Mouse (Mus musculus): ENCODE measurements around the gene Mdfi. TPM values are rescaled to one million over a fixed set of nuclear protein-coding genes. Genes with fewer than 3 reads are reported as not detected.

Gene Mdfi
- 10.4 TPM in 1 of 2 replicates, not detected in the other for polyA plus RNA-seq (2012; ENCODE audit: insufficient read depth, low replicate concordance)

GRCm38 (mm10) chr17:47834482-47834767 lies at the start of gene Mdfi:
Gene Mdfi, minus strand, starts transcription at chr17:47834691.
- no peaks in the 10 kb centered on the region for H3K36me3 ChIP-seq (replicated peaks; ENCODE audit: low read length)
- peaks cover 87% of the 10 kb centered on the region for H3K27me3 ChIP-seq (replicated peaks)
- H3K9me3 ChIP-seq = peaks cover 24% of the 10 kb centered on the region
- no peak for TF ChIP-seq GATA1 (IDR thresholded peaks at IDR 0.05; ENCODE audit: borderline replicate concordance, low read length)
- no peak for TF ChIP-seq FLI1 (IDR thresholded peaks at IDR 0.05; ENCODE audit: low read length)
- H3K4me3 ChIP-seq (replicated peaks) = peak within 1 kb of the TSS; percentile 88
- H3K4me1 ChIP-seq = peaks cover 46% of the 10 kb centered on the region

- H3K36me3 ChIP-seq (replicated peaks; ENCODE audit: low read length) = peaks cover 22% of the 10 kb centered on the region
- peak overlapping the region; percentile 40 for H3K4me3 ChIP-seq (replicated peaks)
- no peaks in the 10 kb centered on the region for H3K9me3 ChIP-seq
- peaks cover 26% of the 10 kb centered on the region for H3K4me1 ChIP-seq
- no peak for TF ChIP-seq FLI1 (IDR thresholded peaks at IDR 0.05; ENCODE audit: low read length)
- no peak for TF ChIP-seq GATA1 (IDR thresholded peaks at IDR 0.05; ENCODE audit: borderline replicate concordance, low read length)
- peaks cover 4% of the 10 kb centered on the region for H3K27me3 ChIP-seq (replicated peaks)
Measured at GRCm38 (mm10) chr17:47883099-47883498, 48.6 kb upstream of the Mdfi start.

GRCm38 (mm10) chr17:47881330-47881729 lies 46.8 kb upstream of the Mdfi start:
- no peak for TF ChIP-seq FLI1 (IDR thresholded peaks at IDR 0.05; ENCODE audit: low read length)
- TF ChIP-seq GATA1 (IDR thresholded peaks at IDR 0.05; ENCODE audit: borderline replicate concordance, low read length) = no peak
- H3K4me3 ChIP-seq (replicated peaks) = no peak overlapping the region
- H3K27me3 ChIP-seq (replicated peaks) = peaks cover 4% of the 10 kb centered on the region
- peaks cover 30% of the 10 kb centered on the region for H3K36me3 ChIP-seq (replicated peaks; ENCODE audit: low read length)
- peaks cover 20% of the 10 kb centered on the region for H3K4me1 ChIP-seq
- no peaks in the 10 kb centered on the region for H3K9me3 ChIP-seq

DNA sequence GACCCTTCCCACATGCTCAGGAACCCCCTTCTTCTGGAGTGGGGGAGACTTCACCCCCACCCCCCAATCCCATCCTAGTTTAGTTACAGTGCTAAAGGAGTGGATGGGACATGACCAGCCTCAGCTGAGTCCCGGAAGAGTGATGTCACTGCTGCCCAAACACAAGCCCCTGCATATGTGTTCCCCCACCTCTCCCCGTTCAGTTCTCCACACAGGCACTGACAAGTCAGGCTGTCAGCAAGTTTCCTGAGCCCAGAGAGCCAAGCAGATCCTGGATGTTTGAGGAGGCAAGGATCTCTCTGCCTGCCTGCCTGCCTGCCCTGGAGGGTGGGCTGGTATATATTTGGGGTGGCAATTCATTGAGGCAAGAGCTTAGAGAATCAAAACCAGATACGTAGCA lies 44.7 kb upstream of the Mdfi start:
- TF ChIP-seq FLI1 (IDR thresholded peaks at IDR 0.05; ENCODE audit: low read length) (no peak), GATA1 (IDR thresholded peaks at IDR 0.05; ENCODE audit: borderline replicate concordance, low read length) (no peak)
- no peak overlapping the region for H3K4me3 ChIP-seq (replicated peaks)
- no peaks in the 10 kb centered on the region for H3K9me3 ChIP-seq
- H3K36me3 ChIP-seq (replicated peaks; ENCODE audit: low read length) = peaks cover 38% of the 10 kb centered on the region
- peaks cover 4% of the 10 kb centered on the region for H3K27me3 ChIP-seq (replicated peaks)
- peaks cover 20% of the 10 kb centered on the region for H3K4me1 ChIP-seq

DNA sequence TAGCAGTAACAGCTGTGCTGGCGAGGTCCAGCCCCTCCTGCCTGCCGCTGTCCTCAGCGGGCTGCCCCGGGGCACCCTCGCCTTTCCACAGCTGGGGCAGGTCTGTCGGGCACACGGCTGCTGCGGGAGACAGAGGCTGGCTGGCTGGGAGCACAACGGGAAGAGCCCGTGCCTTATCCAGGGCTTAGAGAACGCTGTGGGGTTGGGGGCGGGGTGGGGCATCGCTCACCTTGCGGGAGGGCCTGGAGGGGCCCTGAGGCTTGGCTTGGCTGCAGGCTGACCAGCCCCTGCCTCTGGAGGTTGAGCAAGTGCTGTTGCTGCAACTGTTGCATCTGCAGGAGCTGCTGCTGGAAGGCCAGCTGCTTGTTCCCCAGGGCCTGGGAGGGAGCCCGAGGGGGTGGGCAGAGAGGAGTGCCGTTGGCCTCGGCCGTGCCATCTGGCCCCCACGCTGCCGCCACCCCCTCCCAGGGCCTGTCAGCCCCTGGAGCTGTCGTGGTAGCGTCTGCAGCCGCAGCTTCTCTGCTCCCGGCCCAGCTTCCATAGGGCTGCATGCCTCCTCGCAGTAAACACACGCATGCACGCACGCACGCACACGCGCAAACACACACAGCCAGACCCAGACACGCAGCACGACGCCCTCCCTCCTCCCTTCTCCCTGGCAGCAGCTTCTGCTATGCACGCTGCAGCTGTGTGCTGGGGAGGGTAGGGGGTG lies 44.0 kb upstream of the Mdfi start:
- peaks cover 35% of the 10 kb centered on the region for H3K36me3 ChIP-seq (replicated peaks; ENCODE audit: low read length)
- no peak overlapping the region for H3K4me3 ChIP-seq (replicated peaks)
- H3K27me3 ChIP-seq (replicated peaks) = peaks cover 4% of the 10 kb centered on the region
- peaks cover 27% of the 10 kb centered on the region for H3K4me1 ChIP-seq
- H3K9me3 ChIP-seq = no peaks in the 10 kb centered on the region
- TF ChIP-seq GATA1 (IDR thresholded peaks at IDR 0.05; ENCODE audit: borderline replicate concordance, low read length) (no peak), FLI1 (IDR thresholded peaks at IDR 0.05; ENCODE audit: low read length) (no peak)

DNA sequence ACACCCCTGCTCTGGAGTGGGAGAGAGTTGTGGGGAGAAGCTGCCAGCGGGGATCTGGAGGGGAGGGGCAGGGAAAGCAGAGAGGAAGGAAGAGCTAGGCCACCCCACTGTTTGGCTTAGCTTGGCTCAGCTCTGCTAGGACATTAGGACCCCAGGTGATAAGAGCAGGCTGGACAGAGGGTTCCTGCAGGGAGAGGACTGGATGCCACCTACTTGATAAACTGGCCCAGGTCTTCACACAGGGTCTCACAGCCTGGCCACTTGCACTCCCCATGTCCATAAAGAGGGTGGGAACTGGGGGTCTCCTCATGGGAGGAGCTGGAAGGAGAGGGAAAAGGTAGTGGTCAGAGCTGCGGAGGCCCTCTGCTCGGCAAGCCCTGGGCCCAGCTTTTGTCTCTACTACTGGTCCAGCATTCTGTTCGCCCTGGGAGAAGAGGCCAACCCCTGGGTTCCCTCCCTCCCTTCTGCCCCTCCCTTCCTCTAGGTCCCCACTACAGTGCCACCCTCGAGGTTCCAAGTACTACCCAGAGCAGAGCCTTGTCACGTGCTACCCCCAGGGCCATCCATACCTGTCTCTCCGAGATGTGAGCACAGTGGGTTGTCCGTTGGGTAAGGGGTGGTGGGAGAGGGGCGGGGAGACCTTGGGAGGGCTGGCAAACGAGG lies 43.4 kb upstream of the Mdfi start:
- H3K9me3 ChIP-seq = no peaks in the 10 kb centered on the region
- H3K4me1 ChIP-seq = peaks cover 29% of the 10 kb centered on the region
- H3K27me3 ChIP-seq (replicated peaks) = peaks cover 4% of the 10 kb centered on the region
- H3K36me3 ChIP-seq (replicated peaks; ENCODE audit: low read length) = peaks cover 35% of the 10 kb centered on the region
- no peak overlapping the region for H3K4me3 ChIP-seq (replicated peaks)
- TF ChIP-seq GATA1 (IDR thresholded peaks at IDR 0.05; ENCODE audit: borderline replicate concordance, low read length) = no peak
- TF ChIP-seq FLI1 (IDR thresholded peaks at IDR 0.05; ENCODE audit: low read length) = no peak

DNA sequence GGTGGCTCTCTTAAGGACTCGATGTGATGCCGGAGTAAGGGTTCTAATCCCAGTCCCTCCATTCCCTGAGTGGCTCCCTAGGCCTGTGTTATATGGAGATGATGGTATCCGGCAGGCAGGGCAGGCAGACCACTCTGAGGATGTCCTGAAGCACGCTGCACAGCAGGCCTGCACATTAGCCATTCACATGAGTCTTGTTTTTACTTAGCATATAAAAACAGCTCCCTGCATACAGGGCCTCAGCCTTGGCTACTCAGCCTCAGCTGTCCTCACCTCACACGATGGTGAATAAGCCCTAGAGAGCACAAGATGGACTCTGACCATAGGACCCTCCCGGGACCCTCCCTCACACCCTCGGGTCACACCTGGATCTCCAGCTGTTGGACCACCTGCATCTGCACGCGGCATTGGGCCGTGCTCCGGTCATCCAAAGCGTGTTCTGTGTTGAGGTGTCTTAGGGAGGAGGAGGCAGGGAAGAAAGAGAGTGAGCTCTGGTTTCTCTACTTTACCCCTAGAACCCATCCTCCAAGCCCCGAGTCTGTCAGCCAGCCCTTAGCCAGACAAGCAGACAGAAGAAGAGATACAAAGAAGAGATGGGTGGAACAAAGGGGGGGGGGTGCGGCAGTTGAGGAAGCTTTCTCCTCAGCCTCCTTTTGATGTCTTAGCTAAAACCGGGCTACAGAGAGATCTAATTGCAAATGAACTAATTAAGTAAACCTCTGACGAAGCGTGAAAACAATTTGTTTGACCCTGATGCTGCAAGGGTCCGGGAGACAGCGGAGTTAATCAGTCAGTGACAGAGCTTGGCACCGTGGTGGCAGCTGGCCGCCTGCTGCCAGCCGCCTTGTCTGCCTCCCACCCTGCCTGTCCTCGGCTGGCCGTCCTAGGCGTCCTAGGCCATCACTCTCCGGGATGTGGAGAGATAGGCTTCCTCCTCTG lies 42.6 kb upstream of the Mdfi start:
- H3K9me3 ChIP-seq = no peaks in the 10 kb centered on the region
- H3K4me3 ChIP-seq (replicated peaks) = no peak overlapping the region
- peaks cover 35% of the 10 kb centered on the region for H3K36me3 ChIP-seq (replicated peaks; ENCODE audit: low read length)
- peaks cover 4% of the 10 kb centered on the region for H3K27me3 ChIP-seq (replicated peaks)
- TF ChIP-seq FLI1 (IDR thresholded peaks at IDR 0.05; ENCODE audit: low read length) (no peak), GATA1 (IDR thresholded peaks at IDR 0.05; ENCODE audit: borderline replicate concordance, low read length) (no peak)
- H3K4me1 ChIP-seq = peaks cover 28% of the 10 kb centered on the region

DNA sequence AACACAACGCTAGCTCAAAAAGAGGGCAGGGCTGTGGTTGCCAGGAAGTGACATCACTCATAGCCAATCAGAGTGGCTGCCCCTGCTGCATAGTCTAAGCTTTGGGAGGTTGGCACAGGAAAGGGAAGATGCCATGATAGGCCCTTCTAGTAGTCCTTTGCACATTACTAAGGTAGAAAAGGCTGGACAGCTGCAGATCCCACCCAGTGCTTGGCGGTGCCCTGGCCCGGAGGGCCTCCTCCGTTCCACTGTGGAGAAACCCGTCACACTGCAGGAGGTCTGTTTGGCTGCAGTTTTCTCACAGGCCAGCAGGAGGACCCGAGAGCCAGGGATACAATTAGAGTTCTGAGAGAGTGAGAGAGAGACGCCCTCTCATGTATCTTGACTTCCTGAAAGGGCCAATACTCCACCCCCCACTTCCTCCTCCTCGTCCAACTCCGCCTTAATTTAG lies 38.9 kb upstream of the Mdfi start:
- H3K4me3 ChIP-seq (replicated peaks) = peak overlapping the region; percentile 84
- H3K9me3 ChIP-seq = no peaks in the 10 kb centered on the region
- H3K27me3 ChIP-seq (replicated peaks) = no peaks in the 10 kb centered on the region
- no peak for TF ChIP-seq GATA1 (IDR thresholded peaks at IDR 0.05; ENCODE audit: borderline replicate concordance, low read length)
- no peak for TF ChIP-seq FLI1 (IDR thresholded peaks at IDR 0.05; ENCODE audit: low read length)
- H3K4me1 ChIP-seq = peaks cover 25% of the 10 kb centered on the region
- peaks cover 35% of the 10 kb centered on the region for H3K36me3 ChIP-seq (replicated peaks; ENCODE audit: low read length)

DNA sequence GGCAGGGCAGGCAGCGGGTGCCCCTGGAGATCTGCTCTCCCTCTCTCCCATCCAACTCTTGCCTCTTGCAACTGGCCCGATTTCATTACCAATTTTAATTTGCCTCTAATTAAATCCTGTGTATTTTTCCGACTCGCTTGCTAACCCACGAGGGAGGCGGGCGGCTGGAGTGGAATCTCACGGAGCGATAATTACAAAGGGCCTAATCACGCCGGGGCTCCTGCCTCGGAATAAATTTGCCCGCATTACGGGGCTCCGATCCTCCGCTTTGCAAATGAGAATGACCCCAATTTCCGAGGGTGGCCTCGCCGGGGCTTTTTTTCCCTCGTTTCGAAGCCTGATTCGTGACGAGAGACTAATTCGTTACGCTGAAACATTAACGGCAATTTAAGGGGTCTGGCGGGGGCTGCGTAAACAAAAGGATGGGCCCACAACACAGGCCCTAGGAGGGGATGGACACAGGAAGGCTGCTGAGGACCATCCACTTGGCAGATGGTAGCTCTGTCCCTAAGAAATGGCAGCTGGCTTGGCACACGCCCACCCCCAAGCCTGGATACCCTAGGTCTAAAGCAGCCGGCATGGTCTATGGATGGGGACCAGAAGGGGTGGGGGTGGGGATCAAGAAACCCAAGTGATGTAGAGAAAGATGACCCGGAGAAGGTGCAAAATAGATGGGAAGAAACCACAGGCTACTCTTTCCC lies 38.0 kb upstream of the Mdfi start:
- TF ChIP-seq GATA1 (IDR thresholded peaks at IDR 0.05; ENCODE audit: borderline replicate concordance, low read length) (no peak), FLI1 (IDR thresholded peaks at IDR 0.05; ENCODE audit: low read length) (no peak)
- no peaks in the 10 kb centered on the region for H3K9me3 ChIP-seq
- H3K27me3 ChIP-seq (replicated peaks) = no peaks in the 10 kb centered on the region
- peaks cover 19% of the 10 kb centered on the region for H3K4me1 ChIP-seq
- peaks cover 34% of the 10 kb centered on the region for H3K36me3 ChIP-seq (replicated peaks; ENCODE audit: low read length)
- H3K4me3 ChIP-seq (replicated peaks) = no peak overlapping the region

All from megakaryocyte, embryonic 14.5 days (primary cell).